Mouse (Mus musculus) Patski (cell line): ENCODE measurements around the gene Usp33. TPM values are rescaled to one million over a fixed set of nuclear protein-coding genes. Genes with fewer than 3 reads are reported as not detected.
A peak's percentile ranks its signal among the peaks of the same experiment; 100 is the strongest.
"Not testable (repeated sequence)": the region's sequence is repeated elsewhere in the genome, so short reads cannot be mapped to it uniquely, and the experiment has no call there.

Experiments used
- ATAC-seq: fragments of 100-300 bp; one replicate; pipeline ENCODE4 v1.8.0; 2021
- CTCF ChIA-PET: fragments of 350-600 bp; sonication (Branson Sonifier 250); formaldehyde crosslinking; loops from one replicate; lab custom pipeline; 2022; ENCODE audit warnings: inconsistent platforms; lab: Charles Lee
- POLR2A ChIA-PET: fragments of 350-600 bp; sonication (Branson Sonifier 250); formaldehyde crosslinking; loops from one replicate; lab custom pipeline; 2022; ENCODE audit warnings: antibody characterized with exemption, inconsistent platforms; lab: Charles Lee
- DNase-seq: peaks from one replicate; pipeline ENCODE4 v3.0.0-alpha.2; 2011; ENCODE audit warnings: low read depth, low spot score
- H3K27me3 ChIP-seq: fragments of 371-371 bp; one replicate; pipeline ENCODE4 v1.5.1; 2021
- CTCF ChIP-seq: fragments of 100-300 bp; IDR thresholded peaks from one replicate; pipeline ENCODE4 v1.5.1; 2021
- in situ Hi-C: fragments of 300-500 bp; cut with MboI; formaldehyde crosslinking; loops from 3 replicates; pipeline ENCODE4 v1.11.1; 2018; ENCODE audit warnings: low pct_unique_long_range_greater_than_20kb, mixed read lengths
- polyA plus RNA-seq: library from polyadenylated mRNA; unstranded; gene quantifications from one replicate; pipeline ENCODE4 v1.2.3, GENCODE M21; 2021

The Usp33 gene
- polyA plus RNA-seq, 1 experiment from 2014 or later = 90.3 TPM

GRCm38 (mm10) chr3:152315613-152316012 is 30.7 kb upstream of the Usp33 start:
- H3K27me3 ChIP-seq = no peaks in the 10 kb centered on the region
- DNase-seq (peak; percentile 93), ATAC-seq (peak; percentile 100)
- CTCF ChIA-PET = interaction anchor here (0.6 to 2.3 kb wide), 38 partner anchors 11 to 441 kb away, joined by 3 to 78 read pairs (median 4); partner anchors contain the start of genes Nexn and Usp33
- in situ Hi-C loops = loop anchor here (10.0 kb wide), 1 partner anchor 201 kb away; no protein-coding TSS in a partner anchor
- peak; percentile 99 for TF ChIP-seq CTCF
- POLR2A ChIA-PET = interaction anchor here (1.4 kb wide), 1 partner anchor 17 kb away, joined by 4 read pairs; no protein-coding TSS in a partner anchor

- H3K27me3 ChIP-seq, ATAC-seq, DNase-seq: not testable (repeated sequence)
- ChIA-PET POLR2A (interaction anchor here (0.9 kb wide), 1 partner anchor 101 kb away, joined by 3 read pairs; no protein-coding TSS in a partner anchor), CTCF (interaction anchor here (1.6 to 2.3 kb wide), 6 partner anchors 18 to 206 kb away, joined by 5 to 78 read pairs (median 12); no protein-coding TSS in a partner anchor)
- in situ Hi-C loops = loop anchor here (10.0 kb wide), 1 partner anchor 202 kb away; no protein-coding TSS in a partner anchor
Observed at GRCm38 (mm10) chr3:152316447-152317173, 29.7 kb upstream of the Usp33 start.

GRCm38 (mm10) chr3:152320972-152321645 is 25.2 kb upstream of the Usp33 start:
- ChIA-PET POLR2A (interaction anchor here (1.1 kb wide), 1 partner anchor 11 kb away, joined by 3 read pairs; no protein-coding TSS in a partner anchor), CTCF (interaction anchor here (0.6 to 2.7 kb wide), 13 partner anchors 10 to 432 kb away, joined by 3 to 23 read pairs (median 3); no protein-coding TSS in a partner anchor)
- no peaks in the 10 kb centered on the region for H3K27me3 ChIP-seq
- in situ Hi-C loops = no loop called here
- peak; percentile 63 for TF ChIP-seq CTCF
- ATAC-seq = no peak
- DNase-seq = no peak

- no peak for DNase-seq
- POLR2A ChIA-PET = interaction anchor here (1.1 kb wide), 1 partner anchor 10 kb away, joined by 3 read pairs; no protein-coding TSS in a partner anchor
- TF ChIP-seq CTCF = no peak
- ATAC-seq = no peak
- H3K27me3 ChIP-seq = no peaks in the 10 kb centered on the region
- in situ Hi-C loops = no loop called here
- CTCF ChIA-PET = interaction anchor here (0.9 to 2.7 kb wide), 8 partner anchors 11 to 431 kb away, joined by 3 to 23 read pairs (median 4); no protein-coding TSS in a partner anchor
Observed at GRCm38 (mm10) chr3:152321765-152322547, 24.3 kb upstream of the Usp33 start.

GRCm38 (mm10) chr3:152332104-152332503 is 14.2 kb upstream of the Usp33 start:
- TF ChIP-seq CTCF = no peak

GRCm38 (mm10) chr3:152332545-152333300 is 13.6 kb upstream of the Usp33 start:
- ATAC-seq (peak; percentile 67), DNase-seq (no peak)
- ChIA-PET POLR2A (interaction anchor here (1.2 to 1.3 kb wide), 2 partner anchors 11 to 17 kb away, joined by 3 to 4 read pairs; no protein-coding TSS in a partner anchor), CTCF (interaction anchor here (0.9 to 5.1 kb wide), 11 partner anchors 9 to 221 kb away, joined by 3 to 24 read pairs (median 4); no protein-coding TSS in a partner anchor)
- in situ Hi-C loops = no loop called here
- TF ChIP-seq CTCF = no peak
- H3K27me3 ChIP-seq = no peaks in the 10 kb centered on the region

More at GRCm38 (mm10) chr3:152332104-152332503, 14.2 kb upstream of the Usp33 start:
- DNase-seq (no peak), ATAC-seq (no peak)
- in situ Hi-C loops = no loop called here
- H3K27me3 ChIP-seq = no peaks in the 10 kb centered on the region
- ChIA-PET POLR2A (interaction anchor here (1.2 to 1.3 kb wide), 2 partner anchors 11 to 17 kb away, joined by 3 to 4 read pairs; no protein-coding TSS in a partner anchor), CTCF (interaction anchor here (0.9 to 5.1 kb wide), 9 partner anchors 10 to 221 kb away, joined by 3 to 24 read pairs (median 4); no protein-coding TSS in a partner anchor)

- ATAC-seq = no peak
- TF ChIP-seq CTCF = no peak
- DNase-seq = no peak
- in situ Hi-C loops = no loop called here
- ChIA-PET POLR2A (no interaction called here), CTCF (interaction anchor here (1.4 to 5.1 kb wide), 4 partner anchors 13 to 25 kb away, joined by 4 to 24 read pairs (median 14); no protein-coding TSS in a partner anchor)
- H3K27me3 ChIP-seq = no peaks in the 10 kb centered on the region
Observed at GRCm38 (mm10) chr3:152333641-152334040, 12.6 kb upstream of the Usp33 start.

- POLR2A ChIA-PET = interaction anchor here (0.5 to 1.0 kb wide), 2 partner anchors 10 to 18 kb away, joined by 3 to 5 read pairs; partner anchors contain the start of gene Usp33
- CTCF ChIA-PET = interaction anchor here (0.7 to 5.1 kb wide), 6 partner anchors 10 to 94 kb away, joined by 3 to 24 read pairs (median 3); partner anchors contain the start of gene Usp33
- no peak for ATAC-seq
- no peaks in the 10 kb centered on the region for H3K27me3 ChIP-seq
- TF ChIP-seq CTCF = no peak
- no peak for DNase-seq
- in situ Hi-C loops = no loop called here
Observed at GRCm38 (mm10) chr3:152336085-152336484, 10.2 kb upstream of the Usp33 start.
